Mouse (Mus musculus): Measurements from ENCODE around the gene Zdhhc18. TPM values are rescaled to one million over a fixed set of nuclear protein-coding genes. Genes with fewer than 3 reads are reported as not detected.
A peak's percentile ranks its signal among the peaks of the same experiment; 100 is the strongest.

Gene Zdhhc18
- total RNA-seq, 1 experiment = 39.0 TPM

GRCm38 (mm10) chr4:133672845-133673647, 23.1 kb upstream of the Zdhhc18 start:
- DNase-seq (ENCODE audit: low read depth, low spot score) = no peak
- Histone ChIP-seq H3K27ac (ENCODE audit: insufficient read depth, low read depth, low read length, poor library complexity, severe bottlenecking) (peak overlapping the region; percentile 97), H3K36me3 (ENCODE audit: control insufficient read depth, insufficient read depth, low read length, poor library complexity, severe bottlenecking) (peaks cover 5% of the 10 kb centered on the region), H3K9me3 (ENCODE audit: control insufficient read depth, insufficient read depth, low read depth, low read length) (no peaks in the 10 kb centered on the region), H3K9ac (ENCODE audit: insufficient read depth, low read depth, low read length, poor library complexity, severe bottlenecking) (peak overlapping the region; percentile 98), H3K4me1 (ENCODE audit: control insufficient read depth in 2 of 2, insufficient read depth in 2 of 2, low read length in 2 of 2, poor library complexity in 1 of 2) (peaks cover 9 to 15% of the 10 kb centered on the region in 2 experiments; a peak in 3 of 4 replicates), H3K4me3 (ENCODE audit: insufficient read depth in 1 of 2, low read depth in 1 of 2, low read length in 2 of 2, poor library complexity in 1 of 2, severe bottlenecking in 1 of 2) (peak overlapping the region; percentile 93)
- in situ Hi-C loops (cut with MboI; ENCODE audit: low sequenced_read_pairs in 2 of 2, unreplicated experiment in 2 of 2) = loop anchor here in 1 of 2 experiments (10.0 kb wide), 1 partner anchor 152 kb away; no protein-coding TSS in a partner anchor
- TF ChIP-seq ZNF384 (IDR thresholded peaks at IDR 0.05; ENCODE audit: low read depth, low read length) = peak; percentile 78
- no peak for TF ChIP-seq CHD2 (IDR thresholded peaks at IDR 0.05; ENCODE audit: low read depth, low read length)

DNA sequence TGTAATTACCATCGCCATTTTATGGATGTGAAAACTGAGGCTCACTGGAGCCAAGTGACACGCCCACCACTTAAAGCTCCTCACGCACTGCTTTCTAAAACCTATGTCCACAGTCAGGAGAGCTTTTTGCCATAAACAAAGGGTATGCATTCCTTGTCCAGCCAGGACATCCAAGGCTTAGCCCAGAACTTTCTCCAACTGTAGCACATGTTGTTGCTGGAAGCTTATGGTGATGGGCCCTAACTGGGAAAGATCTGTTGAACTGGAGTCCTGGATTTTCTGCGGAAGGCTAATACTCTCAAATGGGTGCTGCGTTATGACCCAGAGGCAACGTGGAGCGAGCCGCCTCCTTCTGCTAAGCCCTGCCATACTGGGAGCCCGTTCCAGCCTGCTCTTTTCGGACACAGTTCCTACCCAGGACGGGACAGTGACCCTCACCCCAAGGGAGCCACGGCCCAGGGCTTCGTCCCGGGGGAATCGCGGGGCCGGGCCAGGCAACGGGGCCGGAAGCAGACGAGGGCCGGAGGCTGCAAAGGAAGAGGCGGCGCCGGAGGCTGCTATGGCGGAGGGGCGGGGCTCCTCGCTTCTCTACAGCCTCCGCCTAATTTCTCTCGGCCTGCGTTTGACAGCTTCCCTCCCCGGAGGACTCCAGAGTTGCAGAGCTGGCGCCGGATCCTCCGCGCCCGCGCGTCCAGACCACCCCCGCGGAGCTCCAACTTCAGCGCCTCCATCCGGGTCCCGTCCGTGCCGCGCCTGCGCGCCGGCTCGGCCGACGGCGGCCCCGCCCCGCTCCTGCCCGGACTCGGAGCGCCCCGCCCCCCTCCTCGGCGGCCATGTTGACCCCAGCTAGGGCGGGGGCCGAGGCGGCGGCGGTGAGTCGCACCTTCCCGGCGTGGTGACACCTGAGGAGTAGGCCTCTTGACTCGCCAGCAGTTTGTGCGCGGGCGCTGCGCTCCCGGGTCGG, 22.2 kb upstream of the Zdhhc18 start, which contains the start of gene Pigv:
Pigv (minus strand) TSS at position 767 of the 964 bp plus-strand sequence.
- peaks cover 9 to 14% of the 10 kb centered on the region in 2 experiments; a peak in 3 of 4 replicates for H3K4me1 ChIP-seq (ENCODE audit: control insufficient read depth in 2 of 2, insufficient read depth in 2 of 2, low read length in 2 of 2, poor library complexity in 1 of 2)
- no peaks in the 10 kb centered on the region for H3K9me3 ChIP-seq (ENCODE audit: control insufficient read depth, insufficient read depth, low read depth, low read length)

DNA sequence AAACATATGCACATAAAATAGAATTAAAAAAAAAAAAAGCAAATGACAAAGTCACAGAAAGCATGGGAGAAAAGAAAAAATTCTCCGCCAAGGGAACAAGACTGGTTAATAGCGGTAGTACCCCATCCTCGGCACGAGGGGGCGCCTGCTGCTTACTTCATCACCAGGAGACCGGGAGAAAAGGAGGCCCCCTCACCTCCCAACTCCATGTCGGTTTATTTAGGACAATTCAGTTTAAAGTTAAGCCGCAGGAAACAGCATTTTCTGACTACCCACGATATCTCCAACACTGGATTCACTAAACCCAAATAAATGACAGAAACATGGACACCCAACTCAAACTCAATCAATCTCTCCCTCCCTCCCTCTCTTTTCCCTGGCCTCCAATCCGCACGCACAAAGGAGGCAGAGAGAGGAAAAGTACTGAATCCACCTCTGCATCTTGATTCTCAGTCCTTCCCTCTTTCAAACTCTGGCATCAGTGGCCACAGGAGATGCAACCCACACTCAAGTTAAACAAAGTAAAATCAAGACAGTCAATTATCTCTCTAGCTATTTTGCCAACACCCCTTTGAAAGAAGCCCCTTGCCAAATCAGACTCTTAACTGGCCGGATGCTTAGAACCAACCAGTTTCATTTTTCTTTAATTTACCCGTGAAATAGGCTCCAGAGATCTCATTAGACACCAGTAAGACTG, 21.4 kb upstream of the Zdhhc18 start:
- DNase-seq (ENCODE audit: low read depth, low spot score) = no peak
- H3K36me3 ChIP-seq (ENCODE audit: control insufficient read depth, insufficient read depth, low read length, poor library complexity, severe bottlenecking) = peaks cover 5% of the 10 kb centered on the region
- peaks cover 9 to 14% of the 10 kb centered on the region in 2 experiments; a peak in 3 of 4 replicates for H3K4me1 ChIP-seq (ENCODE audit: control insufficient read depth in 2 of 2, insufficient read depth in 2 of 2, low read length in 2 of 2, poor library complexity in 1 of 2)
- peak overlapping the region; percentile 93 for H3K4me3 ChIP-seq (ENCODE audit: insufficient read depth in 1 of 2, low read depth in 1 of 2, low read length in 2 of 2, poor library complexity in 1 of 2, severe bottlenecking in 1 of 2)
- in situ Hi-C loops (cut with MboI; ENCODE audit: low sequenced_read_pairs in 2 of 2, unreplicated experiment in 2 of 2) = loop anchor here in 1 of 2 experiments (10.0 kb wide), 1 partner anchor 153 kb away; no protein-coding TSS in a partner anchor
- H3K27ac ChIP-seq (ENCODE audit: insufficient read depth, low read depth, low read length, poor library complexity, severe bottlenecking) = peak overlapping the region; percentile 97; the same call in 1 of the 2 replicates
- no peaks in the 10 kb centered on the region for H3K9me3 ChIP-seq (ENCODE audit: control insufficient read depth, insufficient read depth, low read depth, low read length)
- peak overlapping the region; percentile 96; the same call in 1 of the 2 replicates for H3K9ac ChIP-seq (ENCODE audit: insufficient read depth, low read depth, low read length, poor library complexity, severe bottlenecking)
- peak; percentile 56; the same call in 1 of the 2 replicates for TF ChIP-seq ZC3H11A (IDR thresholded peaks at IDR 0.05; ENCODE audit: borderline replicate concordance, low read depth, low read length)
- no peak for TF ChIP-seq ZNF384 (IDR thresholded peaks at IDR 0.05; ENCODE audit: low read depth, low read length)

More for the DNA sequence above, 22.2 kb upstream of the Zdhhc18 start, which contains the start of gene Pigv:
- TF ChIP-seq CHD2 (IDR thresholded peaks at IDR 0.05; ENCODE audit: low read depth, low read length) (no peak), MAFK (IDR thresholded peaks at IDR 0.05; ENCODE audit: insufficient read depth, low read depth, low read length) (no peak), ZNF384 (IDR thresholded peaks at IDR 0.05; ENCODE audit: low read depth, low read length) (no peak)
- Histone ChIP-seq H3K27ac (ENCODE audit: insufficient read depth, low read depth, low read length, poor library complexity, severe bottlenecking) (peak within 1 kb of the TSS; percentile 97), H3K36me3 (ENCODE audit: control insufficient read depth, insufficient read depth, low read length, poor library complexity, severe bottlenecking) (peaks cover 5% of the 10 kb centered on the region), H3K9ac (ENCODE audit: insufficient read depth, low read depth, low read length, poor library complexity, severe bottlenecking) (peak within 1 kb of the TSS; percentile 98), H3K4me3 (ENCODE audit: insufficient read depth in 1 of 2, low read depth in 1 of 2, low read length in 2 of 2, poor library complexity in 1 of 2, severe bottlenecking in 1 of 2) (peak within 1 kb of the TSS; percentile 93)
- in situ Hi-C loops (cut with MboI; ENCODE audit: low sequenced_read_pairs in 2 of 2, unreplicated experiment in 2 of 2) = loop anchor here in 1 of 2 experiments (10.0 kb wide), 1 partner anchor 153 kb away; no protein-coding TSS in a partner anchor
- DNase-seq (ENCODE audit: low read depth, low spot score) = peak; percentile 84

DNA sequence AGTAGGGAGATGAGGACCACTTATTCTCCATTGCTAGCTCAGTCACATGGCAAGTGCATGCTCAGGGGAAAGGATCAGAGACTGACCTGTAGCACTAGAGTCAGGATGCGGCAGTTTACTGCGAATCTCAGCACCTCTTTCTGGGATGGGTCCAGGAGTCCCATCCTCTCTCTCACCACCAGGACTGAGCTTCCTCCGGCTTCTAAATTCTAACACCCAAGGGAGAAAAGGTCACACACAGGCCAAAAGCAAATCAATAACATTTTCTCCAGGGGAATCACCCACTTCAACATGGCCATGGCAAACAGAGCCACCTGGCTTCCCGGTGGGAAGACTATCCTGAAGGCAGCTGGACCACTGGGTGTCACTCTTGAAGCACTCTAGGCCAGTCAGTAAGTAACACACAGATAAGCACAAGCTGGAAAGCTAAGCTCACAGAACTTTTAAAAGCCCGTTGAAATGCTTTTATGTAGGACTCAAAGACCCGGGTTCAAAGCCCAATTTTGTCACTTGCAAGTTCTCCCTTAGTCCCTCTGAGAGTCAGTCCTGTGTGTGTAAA, 19.8 kb upstream of the Zdhhc18 start:
- in situ Hi-C loops (cut with MboI; ENCODE audit: low sequenced_read_pairs in 2 of 2, unreplicated experiment in 2 of 2) = loop anchor here in 1 of 2 experiments (10.0 kb wide), 1 partner anchor 155 kb away; no protein-coding TSS in a partner anchor
- no peak overlapping the region for H3K27ac ChIP-seq (ENCODE audit: insufficient read depth, low read depth, low read length, poor library complexity, severe bottlenecking)
- no peak overlapping the region for H3K4me3 ChIP-seq (ENCODE audit: insufficient read depth in 1 of 2, low read depth in 1 of 2, low read length in 2 of 2, poor library complexity in 1 of 2, severe bottlenecking in 1 of 2)
- H3K9me3 ChIP-seq (ENCODE audit: control insufficient read depth, insufficient read depth, low read depth, low read length) = no peaks in the 10 kb centered on the region
- H3K9ac ChIP-seq (ENCODE audit: insufficient read depth, low read depth, low read length, poor library complexity, severe bottlenecking) = no peak overlapping the region
- DNase-seq (ENCODE audit: low read depth, low spot score) = no peak
- peaks cover 9 to 15% of the 10 kb centered on the region in 2 experiments; a peak in 3 of 4 replicates for H3K4me1 ChIP-seq (ENCODE audit: control insufficient read depth in 2 of 2, insufficient read depth in 2 of 2, low read length in 2 of 2, poor library complexity in 1 of 2)
- TF ChIP-seq ZC3H11A (IDR thresholded peaks at IDR 0.05; ENCODE audit: borderline replicate concordance, low read depth, low read length) (no peak), ZNF384 (IDR thresholded peaks at IDR 0.05; ENCODE audit: low read depth, low read length) (no peak), CHD2 (IDR thresholded peaks at IDR 0.05; ENCODE audit: low read depth, low read length) (no peak), HCFC1 (IDR thresholded peaks at IDR 0.05; ENCODE audit: borderline replicate concordance, insufficient read depth, low read length) (no peak), MAFK (IDR thresholded peaks at IDR 0.05; ENCODE audit: insufficient read depth, low read depth, low read length) (no peak)
- peaks cover 5% of the 10 kb centered on the region for H3K36me3 ChIP-seq (ENCODE audit: control insufficient read depth, insufficient read depth, low read length, poor library complexity, severe bottlenecking)
